ENCODE assay signal across 9 mouse cellular contexts in the genomic region with DNA sequence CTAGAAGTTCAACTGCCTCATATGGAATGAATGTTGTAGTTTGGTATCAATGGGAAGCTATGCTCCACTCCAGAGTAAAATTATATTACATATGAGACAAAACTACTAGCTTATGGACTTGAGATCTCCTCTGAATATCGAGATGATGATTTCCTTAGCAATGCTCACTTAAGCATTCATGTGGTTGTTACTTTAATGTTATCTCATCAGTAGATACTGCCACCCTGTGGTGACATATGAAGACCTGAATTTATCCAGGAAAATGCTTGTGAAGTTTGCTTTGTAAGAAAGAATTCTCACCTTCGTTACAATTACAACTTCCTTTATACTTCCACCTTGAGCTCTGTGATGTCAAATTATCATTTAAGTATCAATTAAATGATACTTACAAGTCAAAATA.
DNase-seq lines count a peak whose midpoint lies in the region; ATAC-seq lines count a peak whose summit lies in the region.
"Had no signal": no experiment of that assay in that cellular context is flagged by ENCODE, and none has a peak within 500 bp of the region (broad histone marks: within the 10 kb centered on the region; RNA-seq: fewer than 3 reads in every experiment).

No protein-coding gene starts in this region.

- 0 out of 2 replicates have a peak, but pooled peaks cover 3% of the 10 kb centered on the region for H3K4me1 ChIP-seq in kidney, embryonic 15.5 days
- H3K4me1 ChIP-seq in heart, embryonic 10.5 days, result no peaks in the 10 kb centered on the region
- H3K4me1 ChIP-seq: limb, embryonic 15.5 days had no signal

- 28% methylated on average over 2 of the region's 2 CpGs for WGBS in kidney, embryonic 15.5 days
- WGBS in heart, embryonic 10.5 days, result 34% methylated on average over 2 of the region's 2 CpGs

- no peaks in the 10 kb centered on the region for H3K9me3 ChIP-seq in kidney, embryonic 15.5 days (replicated peaks)
- H3K9me3 ChIP-seq in heart, embryonic 10.5 days, result no peaks in the 10 kb centered on the region
- H3K9me3 ChIP-seq: limb, embryonic 15.5 days had no signal

- H3K4me2 ChIP-seq in kidney, embryonic 15.5 days, result no peak overlapping the region
- H3K4me2 ChIP-seq: limb, embryonic 15.5 days had no signal

- H3K36me3 ChIP-seq in kidney, embryonic 15.5 days, result no peaks in the 10 kb centered on the region
- H3K36me3 ChIP-seq in heart, embryonic 10.5 days, result no peaks in the 10 kb centered on the region
- H3K36me3 ChIP-seq: limb, embryonic 15.5 days had no signal

- ATAC-seq in kidney, embryonic 15.5 days (replicated peaks; ENCODE audit: low FRiP score), result no peak
- ATAC-seq in megakaryocyte, adult 5-6 weeks (ENCODE audit: poor library complexity, severe bottlenecking), result no peak

- H3K27me3 ChIP-seq in kidney, embryonic 15.5 days, result no peaks in the 10 kb centered on the region
- no peaks in the 10 kb centered on the region for H3K27me3 ChIP-seq in heart, embryonic 10.5 days (ENCODE audit: insufficient read depth, poor library complexity, severe bottlenecking)
- H3K27me3 ChIP-seq: limb, embryonic 15.5 days had no signal

- no peak overlapping the region for H3K9ac ChIP-seq in kidney, embryonic 15.5 days
- H3K9ac ChIP-seq: limb, embryonic 15.5 days had no signal

- no peak overlapping the region for H3K27ac ChIP-seq in kidney, embryonic 15.5 days
- H3K27ac ChIP-seq in heart, embryonic 10.5 days, result no peak overlapping the region
- H3K27ac ChIP-seq: limb, embryonic 15.5 days had no signal

- no peak overlapping the region for H3K4me3 ChIP-seq in kidney, embryonic 15.5 days (replicated peaks)
- no peak overlapping the region for H3K4me3 ChIP-seq in heart, embryonic 10.5 days
- H3K4me3 ChIP-seq: limb, embryonic 15.5 days had no signal

- peak; percentile 24 for DNase-seq in kidney, adult 9 months
- DNase-seq in A20 (ENCODE audit: low read depth, low spot score), result peak; percentile 58
- DNase-seq in Muller cell, postnatal 12 days (ENCODE audit: inconsistent ontology term), result peak; percentile 45
- peak; percentile 26 to 70 for DNase-seq in left cerebral cortex, postnatal 25 days (ENCODE audit: low spot score in 2 of 2)
- no peak for DNase-seq in heart, embryonic 10.5 days (ENCODE audit: low spot score)
- DNase-seq: adrenal gland, adult 8-10 months had no signal

- intact Hi-C loops in left cerebral cortex, postnatal 25 days (cut with DNase I), result loop anchor here (5.0 to 10.0 kb wide), 2 partner anchors 840 to 998 kb away; partner anchors contain the start of gene Tle1
